Mouse (Mus musculus) kidney, adult 11 months (tissue): ENCODE results near the gene Pole4.

ENCODE experiments used
- DNase-seq: peaks from one replicate; pipeline ENCODE4 v3.0.0; 2022

The Pole4 gene

DNA sequence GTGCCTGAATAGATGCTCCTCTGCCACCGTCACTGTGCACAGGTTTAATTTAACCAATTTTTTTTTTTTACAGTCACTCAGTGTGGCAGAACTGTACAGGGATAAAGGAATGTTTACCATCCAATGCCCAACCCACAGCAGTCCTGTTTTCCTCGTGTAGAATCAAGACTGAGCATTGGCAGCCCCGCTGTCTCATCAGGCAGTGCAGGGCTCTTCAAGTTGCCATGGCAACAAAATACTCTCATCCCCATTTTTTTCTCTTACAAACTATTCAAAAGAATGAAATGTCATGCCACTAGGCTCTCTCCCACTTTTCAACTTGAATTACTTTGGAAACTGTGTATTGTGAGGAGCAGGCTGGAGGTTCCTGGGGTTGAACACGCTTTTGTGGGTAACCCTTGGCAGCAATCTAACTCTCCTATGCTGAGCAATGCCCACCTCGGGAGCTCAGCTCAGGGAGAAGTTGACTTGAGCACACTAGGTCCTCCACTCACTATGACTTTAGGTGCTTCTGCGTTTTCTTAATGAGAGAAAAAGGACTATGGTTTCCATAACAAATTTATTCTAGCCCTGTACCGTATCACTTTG is 95.7 kb downstream of the Pole4 start:
- DNase-seq, result no peak

DNA sequence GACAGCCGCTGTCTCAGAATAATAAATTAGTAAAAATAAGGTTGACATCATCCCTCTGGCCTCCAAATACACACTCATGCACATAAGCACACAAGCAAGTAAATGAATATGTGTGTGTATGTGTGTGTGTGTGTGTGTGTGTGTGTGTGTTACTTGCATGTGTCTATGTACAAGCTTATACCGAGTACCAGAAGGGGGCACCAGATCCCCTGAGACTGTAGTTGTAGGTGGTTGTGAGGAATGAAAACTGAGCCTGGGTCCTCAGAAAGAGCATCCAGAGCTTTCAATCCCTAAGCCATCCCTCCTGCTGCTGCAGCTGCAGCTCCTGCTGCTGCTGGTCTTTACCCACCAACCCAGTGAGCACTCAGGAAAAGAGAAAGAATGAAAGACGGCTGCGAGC is 96.4 kb downstream of the Pole4 start:
- no peak for DNase-seq

DNA sequence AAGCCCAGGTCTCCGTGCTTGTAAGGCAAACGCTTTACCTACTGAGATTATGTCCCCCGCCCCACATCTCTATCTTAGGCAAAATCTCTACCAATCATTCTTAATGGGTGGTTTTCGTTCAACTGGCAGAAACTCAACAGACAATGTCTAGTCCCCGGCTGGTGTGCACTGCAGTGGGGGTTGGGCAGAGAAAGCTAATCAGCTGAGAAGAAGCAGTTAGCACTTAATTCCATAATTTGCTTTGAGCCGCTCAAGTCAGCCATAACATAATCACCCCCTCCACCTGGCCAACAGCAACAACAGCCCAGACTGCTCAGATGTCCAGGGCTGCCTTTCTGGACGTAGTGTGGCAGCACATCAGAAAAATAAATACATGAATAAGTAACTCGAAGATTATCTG is 100.4 kb downstream of the Pole4 start:
- DNase-seq, result no peak

DNA sequence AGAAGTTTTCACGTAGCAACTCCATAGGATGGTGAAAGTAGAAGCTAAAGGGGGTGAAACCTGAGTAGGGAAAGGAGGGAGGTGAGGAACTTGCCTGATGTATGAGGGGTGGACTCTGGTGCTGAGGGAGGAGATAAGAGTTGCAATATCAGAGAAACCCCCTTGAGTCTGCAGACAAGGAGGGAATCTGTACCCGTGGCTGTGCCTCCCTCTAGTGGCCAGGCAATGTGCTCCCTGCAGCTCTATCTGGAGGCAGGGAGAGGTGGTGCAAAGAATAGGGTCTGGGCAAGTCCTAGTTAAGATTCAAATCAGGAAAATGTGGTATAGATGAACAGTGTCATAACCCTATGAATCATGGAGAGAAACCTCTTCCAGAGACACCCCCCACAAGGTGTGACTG is 101.5 kb downstream of the Pole4 start:
- DNase-seq, result no peak

DNA sequence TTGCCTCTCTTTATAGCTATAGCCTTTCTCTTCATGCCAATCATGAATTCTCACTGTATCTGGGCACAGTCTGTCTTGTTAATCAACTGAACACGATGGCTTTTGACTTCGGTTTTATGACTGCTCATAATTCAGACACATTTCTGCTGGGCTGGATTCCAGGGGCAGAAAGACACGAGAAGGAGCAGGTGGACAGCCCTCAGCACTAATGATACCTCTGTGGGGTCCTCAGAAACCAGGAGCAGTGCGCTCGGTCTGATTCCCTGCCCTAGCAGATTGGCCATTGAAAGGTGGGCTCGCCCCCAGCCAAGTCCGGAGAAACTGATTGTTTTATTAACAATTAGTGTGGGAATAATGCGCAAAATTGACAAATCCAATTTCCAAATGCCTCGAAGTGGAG is 101.9 kb downstream of the Pole4 start:
- DNase-seq, result no peak

DNA sequence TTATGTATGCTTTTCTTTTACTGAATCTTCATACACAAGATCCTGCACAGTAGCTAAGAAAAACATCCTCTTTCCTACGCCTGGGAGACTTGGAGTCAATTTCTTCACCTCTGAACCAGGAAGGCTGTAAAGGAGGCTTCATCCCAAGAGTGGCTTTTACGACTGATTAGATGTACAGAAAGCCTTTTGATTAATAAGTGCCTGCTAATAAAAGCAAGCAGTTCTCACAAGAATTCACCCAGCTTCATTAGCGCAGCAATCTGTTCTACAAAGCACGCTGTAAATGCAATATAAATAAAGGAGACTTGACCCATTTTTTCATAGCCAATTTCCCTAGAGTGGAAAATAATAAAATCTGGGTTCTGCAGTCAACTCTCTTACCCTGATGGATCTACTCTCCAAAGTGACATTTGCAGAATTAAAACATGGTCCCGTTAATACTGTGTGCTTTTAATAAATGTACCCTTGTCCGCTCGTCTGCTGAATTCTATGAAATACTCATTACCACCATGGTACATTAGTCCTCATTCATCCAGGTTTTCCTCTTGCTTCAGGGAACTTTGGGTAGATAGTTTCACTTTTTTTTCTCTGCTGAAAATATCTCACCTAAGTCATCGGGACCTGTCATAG is 109.6 kb downstream of the Pole4 start:
- DNase-seq, result no peak

DNA sequence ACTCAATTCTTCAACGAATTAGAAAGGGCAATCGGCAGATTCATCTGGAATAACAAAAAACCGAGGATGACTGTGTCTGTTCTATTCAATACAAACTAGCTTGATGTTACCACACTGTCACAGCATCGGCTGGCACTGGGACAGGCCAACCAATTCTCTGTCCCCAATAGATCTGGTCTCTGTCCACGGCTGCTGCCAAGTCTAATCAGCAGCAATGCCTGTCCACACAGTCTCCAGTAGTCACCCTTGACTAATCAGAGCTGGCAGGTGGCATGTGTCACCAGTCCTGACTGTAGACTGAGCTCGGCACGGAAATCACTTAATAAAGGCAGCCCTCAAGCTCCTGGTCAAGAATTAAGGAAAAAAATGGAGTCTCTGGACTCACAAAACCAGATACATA is 115.8 kb downstream of the Pole4 start:
- DNase-seq, result no peak

DNA sequence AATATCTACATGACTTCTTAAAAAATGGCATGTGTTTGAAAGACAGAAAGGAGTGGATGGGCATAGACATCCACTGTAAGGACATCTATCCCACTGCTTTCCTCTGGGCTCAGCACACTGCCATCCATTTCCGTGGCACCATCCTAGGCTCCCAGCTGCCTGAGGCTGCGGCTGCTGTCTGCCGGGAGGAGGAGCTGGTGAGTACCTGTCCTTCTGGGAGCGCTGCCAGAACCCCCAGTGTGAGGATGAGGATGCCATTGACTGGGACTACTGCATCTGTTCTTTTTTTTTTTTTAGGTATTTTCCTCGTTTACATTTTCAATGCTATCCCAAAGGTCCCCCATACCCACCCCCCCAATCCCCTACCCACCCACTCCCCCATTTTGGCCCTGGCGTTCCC is 119.8 kb downstream of the Pole4 start:
- DNase-seq, result no peak

DNA sequence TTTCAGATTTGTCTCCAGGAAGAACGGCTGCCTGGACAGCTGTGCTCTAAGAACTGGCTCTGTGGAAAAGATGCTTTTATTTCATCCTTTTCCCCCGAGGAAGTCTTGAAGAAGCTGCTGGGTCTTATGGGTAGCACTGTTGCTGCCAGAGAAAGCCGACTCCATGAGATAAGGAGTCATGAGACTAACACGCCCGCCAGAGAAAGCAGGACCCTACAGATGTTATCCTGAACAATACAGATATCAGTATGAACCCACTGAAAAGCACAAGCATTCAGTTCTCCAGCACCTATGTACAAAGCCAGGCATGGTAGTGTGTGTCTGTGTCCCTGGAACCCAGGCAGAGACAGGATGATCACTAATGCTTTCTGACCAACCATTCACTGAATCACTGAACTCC is 129.7 kb downstream of the Pole4 start:
- no peak for DNase-seq
